Mouse (Mus musculus) gastrocnemius, adult 8-10 months (tissue): ENCODE measurements around the gene Ksr1. TPM values are rescaled to one million over a fixed set of nuclear protein-coding genes. Genes with fewer than 3 reads are reported as not detected.

Experiments
- DNase-seq, 2 experiments: peaks; one replicate each; pipeline ENCODE4 v3.0.0; 2022; ENCODE audit warnings: low spot score in 2 of 2
- total RNA-seq, 4 experiments: library from RNA; stranded (reverse); gene quantifications; 2 replicates each; pipeline ENCODE4 v1.2.4; 2022

Ksr1 gene
- total RNA-seq, 4 experiments from 2014 or later: 78.5 to 117 (median 87.7) TPM

- DNase-seq: no peak
These were observed 79.0 kb downstream of the Ksr1 start for GRCm38 (mm10) chr11:79067172-79067571.

- DNase-seq: no peak
These were observed 80.0 kb downstream of the Ksr1 start for GRCm38 (mm10) chr11:79066191-79066530.

- DNase-seq: peak in 1 of 2 experiments; percentile 59
These were observed 80.6 kb downstream of the Ksr1 start for GRCm38 (mm10) chr11:79065463-79066190.

- no peak for DNase-seq
These were observed 81.9 kb downstream of the Ksr1 start for GRCm38 (mm10) chr11:79064311-79064710.

- DNase-seq: no peak
These were observed 82.6 kb downstream of the Ksr1 start for GRCm38 (mm10) chr11:79063616-79064015.

- DNase-seq: no peak
These were observed 83.3 kb downstream of the Ksr1 start for GRCm38 (mm10) chr11:79062897-79063296.

- DNase-seq: no peak
These were observed 84.4 kb downstream of the Ksr1 start for GRCm38 (mm10) chr11:79061839-79062238.

GRCm38 (mm10) chr11:79059850-79060249 lies 86.4 kb downstream of the Ksr1 start:
- DNase-seq: peak in 1 of 2 experiments; percentile 59

- DNase-seq: no peak
These were observed 87.1 kb downstream of the Ksr1 start for GRCm38 (mm10) chr11:79059062-79059461.

GRCm38 (mm10) chr11:79058610-79059009 lies 87.6 kb downstream of the Ksr1 start:
- peak in 1 of 2 experiments; percentile 50 for DNase-seq

- no peak for DNase-seq
These were observed 88.4 kb downstream of the Ksr1 start for GRCm38 (mm10) chr11:79057809-79058208.

- no peak for DNase-seq
These were observed 89.3 kb downstream of the Ksr1 start for GRCm38 (mm10) chr11:79056891-79057290.

- no peak for DNase-seq
These were observed 90.2 kb downstream of the Ksr1 start for GRCm38 (mm10) chr11:79056027-79056426.

- DNase-seq: peak; percentile 78 to 83
These were observed 91.0 kb downstream of the Ksr1 start for GRCm38 (mm10) chr11:79055161-79055560.

- no peak for DNase-seq
These were observed 91.8 kb downstream of the Ksr1 start for GRCm38 (mm10) chr11:79054161-79055152.

- no peak for DNase-seq
These were observed 92.8 kb downstream of the Ksr1 start for GRCm38 (mm10) chr11:79053437-79053836.

GRCm38 (mm10) chr11:79052769-79053168 lies 93.4 kb downstream of the Ksr1 start:
- DNase-seq: no peak

GRCm38 (mm10) chr11:79051522-79051921 lies 94.7 kb downstream of the Ksr1 start:
- no peak for DNase-seq

GRCm38 (mm10) chr11:79050781-79051507 lies 95.3 kb downstream of the Ksr1 start:
- DNase-seq: no peak

- no peak for DNase-seq
These were observed 97.3 kb downstream of the Ksr1 start for GRCm38 (mm10) chr11:79048906-79049305.

- no peak for DNase-seq
These were observed 99.0 kb downstream of the Ksr1 start for GRCm38 (mm10) chr11:79047180-79047727.
